Mouse (Mus musculus) liver, embryonic 14.5 days (tissue): ENCODE measurements around the gene Zfpm1. TPM values are rescaled to one million over a fixed set of nuclear protein-coding genes. Genes with fewer than 3 reads are reported as not detected.
A peak's percentile ranks its signal among the peaks of the same experiment; 100 is the strongest.

Experiments used
- ATAC-seq: fragments of 200-750 bp; cut with Nextera tagmentation; 2 replicates; pipeline ENCODE4 v1.8.0; 2017; ENCODE audit warnings: moderate number of reproducible peaks, mild to moderate bottlenecking, moderate library complexity; ENCODE audit not compliant: insufficient read depth
- DNase-seq, 3 experiments: peaks; one replicate each; pipeline ENCODE4 v3.0.0-alpha.2; 2012 to 2013; ENCODE audit warnings: low read depth in 3 of 3, low spot score in 3 of 3
- H3K27ac ChIP-seq: fragments of 300-500 bp; sonication (generic); 2 replicates; pipeline ENCODE4 v1.5.1; 2014; ENCODE audit warnings: moderate library complexity, mild to moderate bottlenecking, control low read depth, inconsistent platforms
- H3K27me3 ChIP-seq: fragments of 300-500 bp; sonication (generic); 2 replicates; pipeline ENCODE4 v1.6.1; 2014; ENCODE audit warnings: mild to moderate bottlenecking, low read length, moderate library complexity; ENCODE audit not compliant: control insufficient read depth, insufficient read depth
- H3K36me3 ChIP-seq: fragments of 300-500 bp; sonication (generic); replicated peaks from 2 replicates; pipeline ENCODE4 v1.6.1; 2014; ENCODE audit warnings: low read depth; ENCODE audit not compliant: control insufficient read depth, insufficient read depth
- H3K4me1 ChIP-seq, 2 experiments: fragments of 200-500 bp in 1 of 2; fragments of 300-500 bp in 1 of 2; sonication (generic) in 1 of 2; replicated peaks; 2 replicates each; pipeline ENCODE4 v1.6.1; 2012 to 2014; ENCODE audit warnings: antibody characterized with exemption in 1 of 2, inconsistent platforms in 1 of 2, low read length in 1 of 2; ENCODE audit not compliant: control insufficient read depth in 2 of 2, insufficient read depth in 2 of 2
- H3K4me2 ChIP-seq: fragments of 300-500 bp; sonication (generic); 2 replicates; pipeline ENCODE4 v1.6.1; 2014; ENCODE audit warnings: low read depth, mild to moderate bottlenecking, control low read depth, moderate library complexity
- H3K4me3 ChIP-seq, 2 experiments: fragments of 200-500 bp in 1 of 2; fragments of 300-500 bp in 1 of 2; sonication (generic) in 1 of 2; 2 replicates each; pipeline ENCODE4 v1.5.1; 2012 to 2014; ENCODE audit warnings: low read depth in 2 of 2, low read length in 2 of 2, mild to moderate bottlenecking in 2 of 2, control low read depth in 1 of 2, inconsistent platforms in 1 of 2, moderate library complexity in 1 of 2; ENCODE audit not compliant: insufficient read depth in 1 of 2
- H3K9ac ChIP-seq: fragments of 300-500 bp; sonication (generic); replicated peaks from 2 replicates; pipeline ENCODE4 v1.6.1; 2014; ENCODE audit warnings: mild to moderate bottlenecking, control low read depth, moderate library complexity
- H3K9me3 ChIP-seq: fragments of 300-500 bp; sonication (generic); 2 replicates; pipeline ENCODE4 v1.6.1; 2016; ENCODE audit warnings: low read length, mixed read lengths; ENCODE audit not compliant: control insufficient read depth
- CTCF ChIP-seq: IDR thresholded peaks from 2 replicates; pipeline ENCODE4 v1.5.1; 2016; ENCODE audit warnings: antibody characterized with exemption, low read depth, control low read depth
- EP300 ChIP-seq: IDR thresholded peaks from 2 replicates; pipeline ENCODE4 v1.6.1; 2016; ENCODE audit warnings: antibody characterized with exemption, low read depth
- WGBS: fragments of 180-500 bp; shearing (Covaris S2); extraction: QIAGEN DNeasy Blood & Tissue Kit; methylation state at CpG from one replicate; pipeline ENCODE4 v1.1.7; 2014; ENCODE audit not compliant: insufficient replicate concordance; 5-methylcytosine and 5-hydroxymethylcytosine counted together
- polyA plus RNA-seq, 2 experiments: library from polyadenylated mRNA; depleted of rRNA in 1 of 2; stranded (reverse) in 1 of 2; unstranded in 1 of 2; fragments of >200 nt; fragmentation: Nextera tagmentation in 1 of 2; extraction: Ambion mirVana in 1 of 2; gene quantifications; 2 replicates each; pipeline versions ENCODE4 v1.2.1 to v1.2.3; 2012 to 2014

Gene Zfpm1
- polyA plus RNA-seq, 2 experiments = 13.3 to 69.6 TPM

GRCm38 (mm10) chr8:122252366-122252765, 29.6 kb upstream of the Zfpm1 start:
- DNase-seq (no peak), ATAC-seq (no peak)
- H3K9ac ChIP-seq = no peak overlapping the region
- no peaks in the 10 kb centered on the region for H3K36me3 ChIP-seq
- H3K4me3 ChIP-seq = no peak overlapping the region
- no peaks in the 10 kb centered on the region for H3K4me1 ChIP-seq
- no peaks in the 10 kb centered on the region for H3K27me3 ChIP-seq
- no peak overlapping the region for H3K4me2 ChIP-seq
- TF ChIP-seq EP300 (no peak), CTCF (no peak)
- no peaks in the 10 kb centered on the region for H3K9me3 ChIP-seq
- no peak overlapping the region for H3K27ac ChIP-seq
- 44% methylated on average over 5 of the region's 5 CpGs for WGBS

GRCm38 (mm10) chr8:122259351-122259750, 22.6 kb upstream of the Zfpm1 start:
- Histone ChIP-seq H3K36me3 (no peaks in the 10 kb centered on the region), H3K27me3 (peaks cover 9% of the 10 kb centered on the region), H3K27ac (no peak overlapping the region), H3K9me3 (no peaks in the 10 kb centered on the region), H3K4me1 (no peaks in the 10 kb centered on the region), H3K4me2 (no peak overlapping the region), H3K4me3 (no peak overlapping the region), H3K9ac (no peak overlapping the region)
- ATAC-seq = peak; percentile 34; the same call in 1 of the 2 replicates
- peak; percentile 99 for TF ChIP-seq CTCF
- TF ChIP-seq EP300 = no peak
- peak in 2 of 3 experiments; percentile 44 to 47 for DNase-seq
- 60% methylated on average over 2 of the region's 2 CpGs for WGBS

GRCm38 (mm10) chr8:122260755-122261154, 21.2 kb upstream of the Zfpm1 start:
- peaks cover 9% of the 10 kb centered on the region for H3K27me3 ChIP-seq

GRCm38 (mm10) chr8:122262835-122263234, 19.1 kb upstream of the Zfpm1 start:
- Histone ChIP-seq H3K4me1 (no peaks in the 10 kb centered on the region), H3K9ac (no peak overlapping the region), H3K4me3 (no peak overlapping the region), H3K4me2 (no peak overlapping the region), H3K27me3 (peaks cover 9% of the 10 kb centered on the region), H3K27ac (no peak overlapping the region), H3K9me3 (no peaks in the 10 kb centered on the region), H3K36me3 (no peaks in the 10 kb centered on the region)
- ATAC-seq (no peak), DNase-seq (no peak)
- TF ChIP-seq CTCF (no peak), EP300 (no peak)
- 54% methylated on average over 16 of the region's 16 CpGs for WGBS

More at GRCm38 (mm10) chr8:122260755-122261154, 21.2 kb upstream of the Zfpm1 start:
- ATAC-seq (no peak), DNase-seq (no peak)
- TF ChIP-seq CTCF (0 out of 2 replicates have a peak, but pooled peaks have one; percentile 14), EP300 (no peak)
- no peak overlapping the region for H3K4me2 ChIP-seq
- no peaks in the 10 kb centered on the region for H3K9me3 ChIP-seq
- H3K9ac ChIP-seq = no peak overlapping the region
- H3K4me3 ChIP-seq = no peak overlapping the region
- no peaks in the 10 kb centered on the region for H3K4me1 ChIP-seq
- 59% methylated on average over 9 of the region's 9 CpGs for WGBS
- no peaks in the 10 kb centered on the region for H3K36me3 ChIP-seq
- no peak overlapping the region for H3K27ac ChIP-seq

- Histone ChIP-seq H3K27me3 (peaks cover 9% of the 10 kb centered on the region), H3K4me1 (peaks cover 0 to 4% of the 10 kb centered on the region in 2 experiments; a peak in 2 of 4 replicates), H3K4me3 (no peak overlapping the region), H3K36me3 (no peaks in the 10 kb centered on the region), H3K9me3 (no peaks in the 10 kb centered on the region), H3K4me2 (no peak overlapping the region), H3K27ac (no peak overlapping the region), H3K9ac (no peak overlapping the region)
- TF ChIP-seq CTCF = no peak
- no peak for TF ChIP-seq EP300
- 14% methylated on average over 9 of the region's 9 CpGs for WGBS
- DNase-seq = no peak
- ATAC-seq = no peak
Observed at GRCm38 (mm10) chr8:122264243-122264642, 17.7 kb upstream of the Zfpm1 start.
